Mouse (Mus musculus) Patski (cell line): ENCODE results near the gene Vps37c. TPM values are rescaled to one million over a fixed set of nuclear protein-coding genes. Genes with fewer than 3 reads are reported as not detected.
A peak's percentile ranks its signal among the peaks of the same experiment; 100 is the strongest.

Source experiments
- ATAC-seq: fragments of 100-300 bp; one replicate; pipeline ENCODE4 v1.8.0; 2021
- CTCF ChIA-PET: fragments of 350-600 bp; sonication (Branson Sonifier 250); formaldehyde crosslinking; loops from one replicate; lab custom pipeline; 2022; ENCODE audit warnings: inconsistent platforms; lab: Charles Lee
- POLR2A ChIA-PET: fragments of 350-600 bp; sonication (Branson Sonifier 250); formaldehyde crosslinking; loops from one replicate; lab custom pipeline; 2022; ENCODE audit warnings: antibody characterized with exemption, inconsistent platforms; lab: Charles Lee
- DNase-seq: peaks from one replicate; pipeline ENCODE4 v3.0.0-alpha.2; 2011; ENCODE audit warnings: low read depth, low spot score
- H3K27me3 ChIP-seq: fragments of 371-371 bp; one replicate; pipeline ENCODE4 v1.5.1; 2021
- CTCF ChIP-seq: fragments of 100-300 bp; IDR thresholded peaks from one replicate; pipeline ENCODE4 v1.5.1; 2021
- in situ Hi-C: fragments of 300-500 bp; cut with MboI; formaldehyde crosslinking; loops from 3 replicates; pipeline ENCODE4 v1.11.1; 2018; ENCODE audit warnings: low pct_unique_long_range_greater_than_20kb, mixed read lengths
- polyA plus RNA-seq: library from polyadenylated mRNA; unstranded; gene quantifications from one replicate; pipeline ENCODE4 v1.2.3, GENCODE M21; 2021

Vps37c gene
- polyA plus RNA-seq, 1 experiment from 2014 or later = 52.9 TPM

DNA sequence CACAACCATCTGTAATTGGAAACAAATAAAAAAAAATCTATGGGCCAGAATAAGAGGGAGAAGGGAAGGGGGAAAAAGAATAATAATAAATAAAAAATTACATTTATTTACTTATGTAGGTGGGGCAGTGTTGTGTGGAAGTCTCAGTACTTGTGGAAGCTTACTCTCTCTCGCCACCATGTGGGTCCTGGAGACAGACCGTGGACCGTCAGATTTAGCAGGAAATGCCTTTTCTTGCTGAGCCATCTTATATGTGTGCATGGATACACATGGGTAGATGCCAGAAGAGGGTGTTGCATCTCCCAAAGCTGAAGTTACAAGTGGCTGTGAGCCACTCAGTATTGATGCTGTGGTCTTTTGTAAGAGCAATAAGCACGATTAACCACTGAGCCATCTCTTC, 7.0 kb upstream of the Vps37c start:
- no peak for DNase-seq
- peak; percentile 38 for TF ChIP-seq CTCF
- no peak for ATAC-seq
- no peaks in the 10 kb centered on the region for H3K27me3 ChIP-seq
- ChIA-PET POLR2A (interaction anchor here (1.1 kb wide), 1 partner anchor 28 kb away, joined by 3 read pairs; no protein-coding TSS in a partner anchor), CTCF (interaction anchor here (1.0 to 16.3 kb wide), 4 partner anchors 9 to 215 kb away, joined by 3 to 229 read pairs (median 4); no protein-coding TSS in a partner anchor)
- in situ Hi-C loops = no loop called here

DNA sequence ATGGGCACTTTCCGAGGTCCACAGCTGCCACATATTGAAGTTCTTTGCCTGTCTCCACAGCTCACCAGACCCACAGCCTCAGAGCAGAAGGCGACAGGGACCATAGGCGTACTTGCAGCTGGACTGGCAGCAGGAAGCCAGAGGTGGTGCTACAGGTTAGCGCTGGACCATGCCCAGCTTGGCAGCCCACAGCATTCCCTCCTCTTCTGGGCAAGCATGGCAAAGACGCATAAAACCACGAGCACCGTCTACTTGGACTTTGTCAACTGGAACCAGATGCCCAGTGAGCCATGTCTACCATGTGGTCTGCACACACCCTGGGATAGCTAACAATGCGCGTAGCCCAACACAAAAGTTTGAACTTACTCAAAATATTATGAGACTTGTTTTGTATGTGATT, 3.5 kb upstream of the Vps37c start:
- ChIA-PET CTCF (interaction anchor here (1.2 to 16.3 kb wide), 3 partner anchors 24 to 183 kb away, joined by 3 to 229 read pairs (median 3); no protein-coding TSS in a partner anchor), POLR2A (no interaction called here)
- ATAC-seq (no peak), DNase-seq (no peak)
- in situ Hi-C loops = no loop called here
- peak; percentile 37 for TF ChIP-seq CTCF
- H3K27me3 ChIP-seq = no peaks in the 10 kb centered on the region

DNA sequence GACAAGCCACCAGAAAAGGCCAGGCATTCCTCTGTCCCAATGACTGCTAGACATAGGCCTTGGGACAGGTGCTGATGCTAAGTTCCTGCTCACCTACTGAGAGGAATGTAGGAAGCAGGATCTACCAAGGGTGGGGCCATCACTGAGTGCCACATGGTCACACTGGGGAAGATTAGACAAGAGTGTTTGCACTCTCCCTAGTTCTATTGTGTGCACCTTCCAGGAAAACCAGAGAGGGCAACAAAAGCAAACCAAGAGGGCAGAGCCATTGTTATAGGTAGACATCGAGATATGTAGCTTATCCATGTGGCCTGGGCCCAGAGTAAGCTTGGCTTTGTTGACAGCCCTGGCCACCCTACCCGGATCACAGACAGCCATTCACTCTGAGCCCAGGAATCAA, 2.8 kb upstream of the Vps37c start:
- TF ChIP-seq CTCF = no peak
- ChIA-PET CTCF (interaction anchor here (1.2 to 16.3 kb wide), 2 partner anchors 24 to 182 kb away, joined by 3 to 229 read pairs; no protein-coding TSS in a partner anchor), POLR2A (no interaction called here)
- no peak for ATAC-seq
- in situ Hi-C loops = no loop called here
- DNase-seq = no peak
- no peaks in the 10 kb centered on the region for H3K27me3 ChIP-seq

DNA sequence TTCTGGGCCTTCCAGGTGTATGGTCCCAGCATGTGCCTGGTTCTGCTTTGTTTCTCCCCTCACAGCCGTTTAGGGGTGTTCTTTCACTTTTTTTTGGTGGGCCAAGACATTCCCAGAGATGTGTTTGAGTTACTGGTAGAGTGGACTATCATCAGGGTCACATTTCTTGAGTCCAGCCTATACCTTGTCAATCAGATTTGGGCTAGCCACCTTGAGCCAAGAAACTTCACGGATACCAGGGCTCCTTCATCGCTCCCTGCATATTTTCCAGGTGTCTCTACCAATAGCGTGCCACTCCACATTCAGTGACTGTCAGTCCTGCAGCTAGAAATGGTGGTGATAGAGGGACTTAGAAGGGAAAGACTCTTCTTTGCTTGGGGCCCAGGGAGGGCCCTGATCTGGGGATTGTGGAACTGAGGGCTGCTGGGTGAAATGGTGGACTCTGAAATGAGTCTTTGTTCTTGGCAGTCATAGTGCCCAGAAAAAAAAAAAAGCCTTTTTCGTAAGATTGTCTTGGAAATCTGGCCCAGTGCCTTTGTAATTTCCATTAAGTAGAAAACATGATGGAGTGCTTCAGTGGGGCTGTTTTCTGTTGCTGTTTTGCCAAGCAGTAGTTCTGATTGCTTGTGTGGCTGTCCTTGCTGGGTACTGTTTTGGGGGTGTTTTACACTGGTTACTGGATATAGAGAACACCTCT, 1.1 kb downstream of the Vps37c start:
- ATAC-seq = no peak
- DNase-seq = no peak
- no peak for TF ChIP-seq CTCF
- H3K27me3 ChIP-seq = no peaks in the 10 kb centered on the region
- CTCF ChIA-PET = interaction anchor here (3.0 to 3.3 kb wide), 2 partner anchors 17 to 21 kb away, joined by 16 to 27 read pairs; no protein-coding TSS in a partner anchor
- POLR2A ChIA-PET = interaction anchor here (1.5 kb wide), 2 partner anchors 16 to 18 kb away, joined by 3 to 6 read pairs; no protein-coding TSS in a partner anchor
- in situ Hi-C loops = no loop called here

DNA sequence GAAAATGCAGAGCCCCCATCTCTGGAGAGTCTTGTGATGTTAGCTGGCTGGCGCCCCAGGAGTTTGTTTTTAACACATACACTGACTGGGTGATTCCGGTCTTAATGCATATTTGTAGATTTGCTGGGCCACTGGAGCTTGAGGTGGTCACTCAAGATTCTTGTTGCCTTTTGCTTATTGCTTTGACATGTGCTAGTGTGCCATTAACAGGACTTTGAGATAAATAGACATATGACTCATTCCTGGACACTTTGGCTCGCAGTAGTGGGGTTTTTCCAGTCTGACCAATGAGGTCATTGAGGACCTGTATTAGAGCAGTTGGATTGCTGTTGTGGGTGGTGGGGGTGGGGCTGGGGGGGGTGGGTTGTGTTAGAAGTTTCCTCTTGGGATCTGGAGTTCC, 1.8 kb downstream of the Vps37c start:
- ATAC-seq (peak; percentile 51), DNase-seq (peak; percentile 96)
- in situ Hi-C loops = no loop called here
- CTCF ChIA-PET = interaction anchor here (3.0 to 3.3 kb wide), 2 partner anchors 17 to 20 kb away, joined by 16 to 27 read pairs; no protein-coding TSS in a partner anchor
- POLR2A ChIA-PET = interaction anchor here (1.5 kb wide), 1 partner anchor 18 kb away, joined by 6 read pairs; no protein-coding TSS in a partner anchor
- TF ChIP-seq CTCF = no peak
- no peaks in the 10 kb centered on the region for H3K27me3 ChIP-seq

DNA sequence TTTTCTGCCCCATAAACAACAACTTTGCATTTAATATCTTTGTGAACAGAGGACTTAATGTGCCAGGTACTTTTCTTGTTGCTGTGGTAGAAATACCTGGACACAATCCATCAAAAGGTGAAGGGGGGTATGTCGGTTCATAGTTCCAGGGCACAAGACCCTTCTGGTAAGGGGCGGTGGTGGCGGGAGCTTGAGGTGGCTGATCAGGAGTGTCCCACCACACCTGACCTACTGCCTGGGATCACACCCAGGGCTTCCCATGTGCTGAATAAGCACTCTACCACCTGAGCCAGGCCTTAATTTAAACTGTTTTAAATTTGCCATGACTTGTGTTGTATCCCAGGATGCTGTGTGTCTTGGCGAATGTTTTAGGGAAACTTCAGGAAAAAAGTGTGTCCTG, 2.6 kb downstream of the Vps37c start:
- ChIA-PET POLR2A (interaction anchor here (1.4 to 1.6 kb wide), 3 partner anchors 9 to 17 kb away, joined by 4 to 6 read pairs (median 5); no protein-coding TSS in a partner anchor), CTCF (interaction anchor here (0.9 to 3.3 kb wide), 4 partner anchors 8 to 19 kb away, joined by 3 to 27 read pairs (median 10); partner anchors contain the start of gene Pga5)
- no peak for ATAC-seq
- no peak for DNase-seq
- no peaks in the 10 kb centered on the region for H3K27me3 ChIP-seq
- in situ Hi-C loops = no loop called here
- no peak for TF ChIP-seq CTCF

DNA sequence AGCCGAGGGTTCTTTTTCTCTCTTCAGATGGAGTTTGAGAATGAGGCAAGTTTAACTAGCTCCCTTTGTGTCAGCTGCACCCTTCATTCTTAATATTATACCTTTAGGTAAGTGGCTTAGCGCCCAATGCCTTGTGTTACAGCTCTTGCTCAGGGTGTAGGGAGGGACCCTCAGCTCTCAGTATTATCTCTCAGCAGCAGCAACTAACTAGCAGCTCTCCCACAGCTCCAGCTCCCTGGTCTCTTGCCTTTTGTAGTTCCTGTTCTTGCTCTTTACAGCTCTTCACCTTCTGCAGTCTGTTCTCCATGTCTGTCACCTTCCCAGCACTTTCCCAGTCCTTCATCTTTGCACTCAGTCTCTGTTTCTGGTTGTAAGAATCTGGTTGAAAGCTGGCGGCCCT, 3.1 kb downstream of the Vps37c start:
- no peak for TF ChIP-seq CTCF
- ATAC-seq (no peak), DNase-seq (no peak)
- H3K27me3 ChIP-seq = no peaks in the 10 kb centered on the region
- in situ Hi-C loops = no loop called here
- ChIA-PET CTCF (interaction anchor here (0.9 to 3.3 kb wide), 4 partner anchors 9 to 19 kb away, joined by 3 to 27 read pairs (median 10); partner anchors contain the start of gene Pga5), POLR2A (interaction anchor here (1.4 to 1.6 kb wide), 2 partner anchors 9 to 15 kb away, joined by 4 to 5 read pairs; no protein-coding TSS in a partner anchor)

DNA sequence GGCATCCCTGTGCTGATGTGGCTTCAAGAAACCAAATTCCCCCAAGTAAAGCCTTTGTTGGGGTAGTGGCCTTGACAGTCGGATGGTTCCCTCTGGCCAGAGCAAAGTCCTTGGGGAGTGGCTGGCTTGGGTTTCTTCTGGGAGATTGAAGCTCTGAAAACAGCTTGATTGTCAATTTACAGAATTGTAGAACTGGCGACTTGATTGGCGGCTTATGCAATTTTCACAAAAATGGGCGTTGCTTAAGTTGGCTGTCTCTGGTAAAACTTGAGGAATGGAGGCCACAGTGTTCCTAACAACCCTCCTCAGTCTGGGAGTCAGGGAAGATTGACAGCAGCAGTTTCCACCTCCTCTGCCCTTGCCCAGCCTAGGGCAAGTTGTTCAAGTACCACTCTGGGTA, 3.8 kb downstream of the Vps37c start:
- DNase-seq = no peak
- in situ Hi-C loops = no loop called here
- no peak for TF ChIP-seq CTCF
- ChIA-PET CTCF (interaction anchor here (1.8 to 3.3 kb wide), 3 partner anchors 14 to 18 kb away, joined by 4 to 27 read pairs (median 16); partner anchors contain the start of gene Pga5), POLR2A (interaction anchor here (1.4 to 1.6 kb wide), 2 partner anchors 8 to 14 kb away, joined by 4 to 5 read pairs; no protein-coding TSS in a partner anchor)
- no peak for ATAC-seq
- no peaks in the 10 kb centered on the region for H3K27me3 ChIP-seq

DNA sequence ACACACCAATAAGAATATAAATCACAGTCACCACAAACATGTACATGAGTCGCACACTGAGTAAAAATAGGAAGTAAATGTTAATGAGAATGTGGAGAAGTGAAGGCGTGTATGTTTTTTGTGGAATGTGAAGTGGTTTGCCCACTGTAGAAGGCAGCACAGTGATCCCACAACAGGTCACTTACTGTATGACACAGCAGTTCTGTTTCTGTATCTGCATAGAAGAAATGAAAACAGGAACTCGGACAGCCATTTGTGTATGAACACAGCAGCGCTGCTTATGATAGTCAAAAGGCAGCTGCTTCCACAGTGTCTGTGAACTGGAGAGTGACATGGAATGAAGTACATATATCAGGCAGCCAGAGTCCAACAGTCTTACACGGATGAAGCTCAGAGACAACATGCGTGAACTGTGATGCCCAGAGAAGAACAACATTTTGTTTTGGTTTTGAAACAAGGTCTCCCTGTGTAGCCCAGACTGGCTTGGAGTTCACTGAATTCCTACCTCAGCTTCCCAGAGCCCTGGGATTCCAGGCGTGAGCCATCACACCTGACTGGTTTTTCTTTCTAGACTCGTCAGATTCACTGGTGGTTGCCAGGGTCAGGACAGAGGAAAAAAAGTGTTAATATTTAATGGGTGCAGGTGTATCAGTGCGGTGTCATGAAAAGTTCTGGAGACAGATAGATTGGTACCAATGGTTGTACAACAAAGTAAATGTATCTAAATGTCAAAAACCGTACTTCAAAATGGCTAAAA, 5.6 kb downstream of the Vps37c start:
- POLR2A ChIA-PET = no interaction called here
- DNase-seq (no peak), ATAC-seq (no peak)
- H3K27me3 ChIP-seq = no peaks in the 10 kb centered on the region
- CTCF ChIA-PET = interaction anchor here (1.0 to 5.2 kb wide), 2 partner anchors 11 to 14 kb away, joined by 3 to 26 read pairs; no protein-coding TSS in a partner anchor
- in situ Hi-C loops = no loop called here
- TF ChIP-seq CTCF = no peak

DNA sequence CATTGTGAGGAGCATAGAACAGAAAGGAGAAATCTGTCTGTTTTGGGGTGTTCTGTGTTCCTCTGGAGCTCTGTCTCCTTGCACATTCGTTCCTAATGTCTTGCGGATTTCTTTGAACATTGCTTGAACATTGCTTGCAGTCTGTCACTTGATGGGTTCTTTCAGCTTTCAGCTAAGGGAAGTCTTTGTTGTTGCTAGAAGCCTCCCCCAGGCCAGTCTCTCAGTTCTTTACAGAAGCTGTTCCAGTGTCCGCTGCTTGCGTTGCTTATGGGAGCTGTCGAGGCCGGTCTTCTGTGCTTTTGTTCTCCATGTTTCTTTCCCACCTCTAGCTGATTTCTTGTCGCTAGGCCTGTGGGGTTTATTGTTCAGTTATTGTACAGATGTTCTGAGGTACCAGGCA, 7.3 kb downstream of the Vps37c start:
- TF ChIP-seq CTCF = no peak
- POLR2A ChIA-PET = no interaction called here
- in situ Hi-C loops = no loop called here
- no peaks in the 10 kb centered on the region for H3K27me3 ChIP-seq
- ATAC-seq (no peak), DNase-seq (no peak)
- CTCF ChIA-PET = interaction anchor here (1.3 to 5.2 kb wide), 2 partner anchors 9 to 13 kb away, joined by 7 to 26 read pairs; no protein-coding TSS in a partner anchor
